Mouse (Mus musculus) kidney, embryonic 15.5 days (tissue): ENCODE data around the gene Wnt1. TPM values are rescaled to one million over a fixed set of nuclear protein-coding genes. Genes with fewer than 3 reads are reported as not detected.
A peak's percentile ranks its signal among the peaks of the same experiment; 100 is the strongest.

Experiments used
- ATAC-seq: fragments of 200-750 bp; cut with Nextera tagmentation; replicated peaks from 2 replicates; pipeline ENCODE4 v1.8.0; 2017; ENCODE audit warnings: moderate TSS enrichment; ENCODE audit not compliant: low FRiP score
- H3K27ac ChIP-seq: fragments of 300-500 bp; sonication (generic); 2 replicates; pipeline ENCODE4 v1.5.1; 2015; ENCODE audit warnings: mild to moderate bottlenecking, inconsistent platforms
- H3K27me3 ChIP-seq: fragments of 300-500 bp; sonication (generic); 2 replicates; pipeline ENCODE4 v1.6.1; 2015; ENCODE audit warnings: inconsistent platforms
- H3K36me3 ChIP-seq: fragments of 300-500 bp; sonication (generic); 2 replicates; pipeline ENCODE4 v1.6.1; 2015; ENCODE audit warnings: inconsistent platforms
- H3K4me1 ChIP-seq: fragments of 300-500 bp; sonication (generic); 2 replicates; pipeline ENCODE4 v1.6.1; 2015; ENCODE audit warnings: inconsistent platforms
- H3K4me2 ChIP-seq: fragments of 300-500 bp; sonication (generic); 2 replicates; pipeline ENCODE4 v1.6.1; 2015; ENCODE audit warnings: moderate library complexity, mild to moderate bottlenecking, inconsistent platforms
- H3K4me3 ChIP-seq: fragments of 300-500 bp; sonication (generic); replicated peaks from 2 replicates; pipeline ENCODE4 v1.5.1; 2015; ENCODE audit warnings: mild to moderate bottlenecking, inconsistent platforms
- H3K9ac ChIP-seq: fragments of 300-500 bp; sonication (generic); 2 replicates; pipeline ENCODE4 v1.6.1; 2015; ENCODE audit warnings: mild to moderate bottlenecking, inconsistent platforms
- H3K9me3 ChIP-seq: fragments of 300-500 bp; sonication (generic); replicated peaks from 2 replicates; pipeline ENCODE4 v1.6.1; 2016; ENCODE audit warnings: inconsistent platforms
- WGBS: fragments of 180-500 bp; shearing (Covaris S2); methylation state at CpG from one replicate; pipeline ENCODE4 v1.1.7; 2015; ENCODE audit warnings: mixed read lengths; 5-methylcytosine and 5-hydroxymethylcytosine counted together
- polyA plus RNA-seq: library from polyadenylated mRNA; unstranded; fragments of >200 nt; fragmentation: Nextera tagmentation; extraction: Ambion mirVana; gene quantifications from 2 replicates; pipeline ENCODE4 v1.2.1, GENCODE M21; 2015

Gene Wnt1
- polyA plus RNA-seq, 1 experiment from 2014 or later, result 0.06 TPM

- no peak; the same call in 1 of the 2 replicates for ATAC-seq
- no peak overlapping the region for H3K4me3 ChIP-seq
- no peaks in the 10 kb centered on the region for H3K9me3 ChIP-seq
- H3K4me2 ChIP-seq, result no peak overlapping the region
- H3K4me1 ChIP-seq, result peaks cover 25% of the 10 kb centered on the region
- no peak overlapping the region for H3K27ac ChIP-seq
- no peaks in the 10 kb centered on the region for H3K36me3 ChIP-seq
- H3K27me3 ChIP-seq, result peaks cover 99% of the 10 kb centered on the region
- 4% methylated on average over 13 of the region's 13 CpGs for WGBS
- H3K9ac ChIP-seq, result no peak overlapping the region
Measured at GRCm38 (mm10) chr15:98796803-98797595, 7.3 kb downstream of the Wnt1 start.

GRCm38 (mm10) chr15:98797835-98798492 lies 8.3 kb downstream of the Wnt1 start:
- 0 out of 2 replicates have a peak overlapping the region, but pooled peaks have one; percentile 12 for H3K4me2 ChIP-seq
- H3K9ac ChIP-seq, result no peak overlapping the region
- no peak overlapping the region for H3K4me3 ChIP-seq
- H3K36me3 ChIP-seq, result no peaks in the 10 kb centered on the region
- no peak overlapping the region for H3K27ac ChIP-seq
- H3K4me1 ChIP-seq, result peaks cover 16% of the 10 kb centered on the region
- 5% methylated on average over 28 of the region's 28 CpGs for WGBS
- H3K9me3 ChIP-seq, result no peaks in the 10 kb centered on the region
- no peak for ATAC-seq
- H3K27me3 ChIP-seq, result peaks cover 99% of the 10 kb centered on the region

- Histone ChIP-seq H3K27ac (no peak overlapping the region), H3K4me2 (no peak overlapping the region), H3K9me3 (no peaks in the 10 kb centered on the region), H3K9ac (no peak overlapping the region), H3K4me1 (peaks cover 15% of the 10 kb centered on the region), H3K36me3 (no peaks in the 10 kb centered on the region), H3K4me3 (no peak overlapping the region), H3K27me3 (peaks cover 99% of the 10 kb centered on the region)
- 38% methylated on average over 3 of the region's 3 CpGs for WGBS
- no peak for ATAC-seq
Measured at GRCm38 (mm10) chr15:98798903-98799302, 9.2 kb downstream of the Wnt1 start.

GRCm38 (mm10) chr15:98799396-98799795 lies 9.7 kb downstream of the Wnt1 start:
- Histone ChIP-seq H3K4me3 (no peak overlapping the region), H3K27me3 (peaks cover 99% of the 10 kb centered on the region), H3K9me3 (no peaks in the 10 kb centered on the region), H3K4me1 (peaks cover 19% of the 10 kb centered on the region), H3K9ac (no peak overlapping the region), H3K4me2 (no peak overlapping the region), H3K27ac (no peak overlapping the region), H3K36me3 (no peaks in the 10 kb centered on the region)
- ATAC-seq, result no peak
- WGBS, result 11% methylated on average over 12 of the region's 12 CpGs

GRCm38 (mm10) chr15:98802926-98803325 lies 13.3 kb downstream of the Wnt1 start:
- no peak overlapping the region for H3K4me2 ChIP-seq
- no peak for ATAC-seq
- H3K4me3 ChIP-seq, result no peak overlapping the region
- H3K27me3 ChIP-seq, result peaks cover 100% of the 10 kb centered on the region
- WGBS, result 4% methylated on average over 8 of the region's 8 CpGs
- H3K4me1 ChIP-seq, result peaks cover 48% of the 10 kb centered on the region
- H3K9me3 ChIP-seq, result no peaks in the 10 kb centered on the region
- H3K36me3 ChIP-seq, result no peaks in the 10 kb centered on the region
- no peak overlapping the region for H3K27ac ChIP-seq
- H3K9ac ChIP-seq, result no peak overlapping the region

GRCm38 (mm10) chr15:98804054-98804453 lies 14.4 kb downstream of the Wnt1 start:
- Histone ChIP-seq H3K4me2 (peak overlapping the region; percentile 47), H3K27ac (no peak overlapping the region), H3K4me3 (peak overlapping the region; percentile 17), H3K27me3 (peaks cover 100% of the 10 kb centered on the region), H3K36me3 (no peaks in the 10 kb centered on the region), H3K9me3 (no peaks in the 10 kb centered on the region), H3K9ac (no peak overlapping the region), H3K4me1 (peaks cover 56% of the 10 kb centered on the region)
- ATAC-seq, result no peak
- under 1% methylated on average over 32 of the region's 32 CpGs for WGBS

GRCm38 (mm10) chr15:98805324-98806040 lies 15.8 kb downstream of the Wnt1 start:
- WGBS, result under 1% methylated on average over 64 of the region's 64 CpGs
- Histone ChIP-seq H3K27me3 (peaks cover 100% of the 10 kb centered on the region), H3K4me3 (peak overlapping the region; percentile 53), H3K4me1 (peaks cover 56% of the 10 kb centered on the region), H3K9ac (peak overlapping the region; percentile 47), H3K27ac (no peak overlapping the region), H3K36me3 (no peaks in the 10 kb centered on the region), H3K9me3 (no peaks in the 10 kb centered on the region), H3K4me2 (peak overlapping the region; percentile 92)
- peak; percentile 45 for ATAC-seq

GRCm38 (mm10) chr15:98806071-98806808 lies 16.6 kb downstream of the Wnt1 start:
- H3K4me1 ChIP-seq, result peaks cover 60% of the 10 kb centered on the region

GRCm38 (mm10) chr15:98806809-98807770 lies 17.4 kb downstream of the Wnt1 start:
- peak overlapping the region; percentile 46 for H3K4me3 ChIP-seq
- H3K4me2 ChIP-seq, result peak overlapping the region; percentile 92
- 1% methylated on average over 58 of the region's 58 CpGs for WGBS
- H3K9ac ChIP-seq, result peak overlapping the region; percentile 21
- H3K36me3 ChIP-seq, result peaks cover 10% of the 10 kb centered on the region
- no peaks in the 10 kb centered on the region for H3K9me3 ChIP-seq
- H3K27me3 ChIP-seq, result peaks cover 87% of the 10 kb centered on the region
- ATAC-seq, result peak; percentile 17; the same call in 1 of the 2 replicates
- no peak overlapping the region for H3K27ac ChIP-seq
- H3K4me1 ChIP-seq, result peaks cover 60% of the 10 kb centered on the region

More at GRCm38 (mm10) chr15:98806071-98806808, 16.6 kb downstream of the Wnt1 start:
- H3K9me3 ChIP-seq, result no peaks in the 10 kb centered on the region
- H3K27me3 ChIP-seq, result peaks cover 95% of the 10 kb centered on the region
- H3K36me3 ChIP-seq, result peaks cover 6% of the 10 kb centered on the region
- H3K4me3 ChIP-seq, result peak overlapping the region; percentile 53
- H3K9ac ChIP-seq, result no peak overlapping the region
- H3K27ac ChIP-seq, result no peak overlapping the region
- peak; percentile 16; the same call in 1 of the 2 replicates for ATAC-seq
- 8% methylated on average over 30 of the region's 30 CpGs for whole genome bisulfite sequencing
- peak overlapping the region; percentile 92 for H3K4me2 ChIP-seq

- H3K27ac ChIP-seq, result no peak overlapping the region
- peaks cover 19% of the 10 kb centered on the region for H3K36me3 ChIP-seq
- peaks cover 77% of the 10 kb centered on the region for H3K27me3 ChIP-seq
- H3K4me3 ChIP-seq, result peak overlapping the region; percentile 46
- peak overlapping the region; percentile 92 for H3K4me2 ChIP-seq
- H3K4me1 ChIP-seq, result peaks cover 59% of the 10 kb centered on the region
- peak overlapping the region; percentile 21; the same call in 1 of the 2 replicates for H3K9ac ChIP-seq
- H3K9me3 ChIP-seq, result no peaks in the 10 kb centered on the region
- ATAC-seq, result no peak; the same call in 1 of the 2 replicates
- under 1% methylated on average over 33 of the region's 34 CpGs for WGBS
Measured at GRCm38 (mm10) chr15:98807895-98808650, 18.4 kb downstream of the Wnt1 start.
